Mouse (Mus musculus) lung, embryonic 16.5 days (tissue): Measurements from ENCODE around the gene Ankrd34a. TPM values are rescaled to one million over a fixed set of nuclear protein-coding genes. Genes with fewer than 3 reads are reported as not detected.
A peak's percentile ranks its signal among the peaks of the same experiment; 100 is the strongest.

Experiments used
- ATAC-seq: fragments of 200-750 bp; cut with Nextera tagmentation; 2 replicates; pipeline ENCODE4 v1.8.0; 2017; ENCODE audit warnings: low read depth, mild to moderate bottlenecking, moderate library complexity
- H3K27ac ChIP-seq: fragments of 300-500 bp; sonication (generic); 2 replicates; pipeline ENCODE4 v1.5.1; 2014; ENCODE audit warnings: mild to moderate bottlenecking, control low read depth, low read length
- H3K27me3 ChIP-seq: fragments of 300-500 bp; sonication (generic); 2 replicates; pipeline ENCODE4 v1.6.1; 2014; ENCODE audit warnings: low read depth, low read length, mixed read lengths; ENCODE audit not compliant: control insufficient read depth, insufficient read depth
- H3K36me3 ChIP-seq: fragments of 300-500 bp; sonication (generic); 2 replicates; pipeline ENCODE4 v1.6.1; 2014; ENCODE audit warnings: low read length; ENCODE audit not compliant: control insufficient read depth, insufficient read depth
- H3K4me1 ChIP-seq: fragments of 300-500 bp; sonication (generic); replicated peaks from 2 replicates; pipeline ENCODE4 v1.6.1; 2014; ENCODE audit warnings: low read length, mixed read lengths; ENCODE audit not compliant: control insufficient read depth, insufficient read depth
- H3K4me2 ChIP-seq: fragments of 300-500 bp; sonication (generic); 2 replicates; pipeline ENCODE4 v1.6.1; 2014; ENCODE audit warnings: low read depth, low read length, control low read depth
- H3K4me3 ChIP-seq: fragments of 300-500 bp; sonication (generic); 2 replicates; pipeline ENCODE4 v1.5.1; 2014; ENCODE audit warnings: mild to moderate bottlenecking, low read length, control low read depth
- H3K9ac ChIP-seq: fragments of 300-500 bp; sonication (generic); 2 replicates; pipeline ENCODE4 v1.6.1; 2014; ENCODE audit warnings: low read length, control low read depth
- H3K9me3 ChIP-seq: fragments of 300-500 bp; sonication (generic); 2 replicates; pipeline ENCODE4 v1.6.1; 2016; ENCODE audit warnings: low read length; ENCODE audit not compliant: control insufficient read depth
- WGBS: fragments of 180-500 bp; shearing (Covaris S2); extraction: QIAGEN DNeasy Blood & Tissue Kit; methylation state at CpG from one replicate; pipeline ENCODE4 v1.1.7; 2014; 5-methylcytosine and 5-hydroxymethylcytosine counted together
- polyA plus RNA-seq: library from polyadenylated mRNA; unstranded; fragments of >200 nt; fragmentation: Nextera tagmentation; extraction: Ambion mirVana; gene quantifications from 2 replicates; pipeline ENCODE4 v1.2.1, GENCODE M21; 2015

The Ankrd34a gene
- polyA plus RNA-seq, 1 experiment from 2014 or later = 1.6 TPM

- peaks cover 14% of the 10 kb centered on the region for H3K4me1 ChIP-seq
Observed at GRCm38 (mm10) chr3:96569506-96569905, 26.9 kb upstream of the Ankrd34a start.

DNA sequence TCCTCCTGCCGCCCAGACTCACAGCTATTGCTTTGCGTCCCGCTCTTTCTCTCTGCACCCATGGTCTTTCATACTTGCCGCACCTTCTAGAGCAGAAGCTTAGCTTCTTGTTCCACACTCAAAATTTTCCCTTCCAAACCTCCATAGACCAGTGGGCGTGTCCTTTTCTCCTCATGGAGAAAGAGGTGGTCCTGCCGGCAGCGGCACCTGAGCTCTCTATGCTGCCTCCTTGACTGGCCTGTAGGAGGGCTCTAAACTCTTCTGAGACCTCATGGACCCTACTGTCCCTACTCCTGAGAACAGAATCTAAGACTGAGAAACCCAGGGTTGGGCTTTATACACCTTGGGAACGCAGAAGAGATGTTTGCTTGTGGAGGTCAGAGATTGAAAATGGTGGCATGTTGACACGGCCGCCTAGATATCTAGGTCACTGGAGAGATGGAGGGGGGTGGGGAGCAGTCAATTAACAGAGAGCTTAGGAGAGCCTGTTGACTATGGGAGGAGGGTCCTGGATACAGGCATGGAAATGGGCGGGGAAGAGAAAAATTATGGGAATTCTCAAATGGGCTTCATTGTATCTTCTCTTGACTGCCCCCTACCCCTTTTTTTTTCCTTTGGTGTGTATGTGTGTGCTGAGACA lies 26.4 kb upstream of the Ankrd34a start:
- 0 out of 2 replicates have a peak overlapping the region, but pooled peaks have one; percentile 5 for H3K27ac ChIP-seq
- 82% methylated on average over 11 of the region's 11 CpGs for WGBS
- no peak overlapping the region for H3K9ac ChIP-seq
- H3K27me3 ChIP-seq = no peaks in the 10 kb centered on the region
- no peak overlapping the region for H3K4me3 ChIP-seq
- no peaks in the 10 kb centered on the region for H3K9me3 ChIP-seq
- ATAC-seq = no peak
- no peak overlapping the region for H3K4me2 ChIP-seq
- peaks cover 11% of the 10 kb centered on the region for H3K4me1 ChIP-seq
- no peaks in the 10 kb centered on the region for H3K36me3 ChIP-seq

More at GRCm38 (mm10) chr3:96569506-96569905, 26.9 kb upstream of the Ankrd34a start:
- WGBS = 91% methylated on average over 13 of the region's 13 CpGs
- no peak overlapping the region for H3K9ac ChIP-seq
- peak overlapping the region; percentile 43; the same call in 1 of the 2 replicates for H3K27ac ChIP-seq
- no peak overlapping the region for H3K4me3 ChIP-seq
- no peaks in the 10 kb centered on the region for H3K36me3 ChIP-seq
- ATAC-seq = no peak
- no peaks in the 10 kb centered on the region for H3K9me3 ChIP-seq
- no peak overlapping the region for H3K4me2 ChIP-seq
- H3K27me3 ChIP-seq = no peaks in the 10 kb centered on the region

GRCm38 (mm10) chr3:96570643-96571042 lies 25.8 kb upstream of the Ankrd34a start:
- Histone ChIP-seq H3K4me2 (no peak overlapping the region), H3K9me3 (no peaks in the 10 kb centered on the region), H3K36me3 (no peaks in the 10 kb centered on the region), H3K4me3 (no peak overlapping the region), H3K27me3 (no peaks in the 10 kb centered on the region), H3K4me1 (peaks cover 11% of the 10 kb centered on the region), H3K27ac (0 out of 2 replicates have a peak overlapping the region, but pooled peaks have one; percentile 5), H3K9ac (no peak overlapping the region)
- ATAC-seq = no peak
- 56% methylated on average over 7 of the region's 7 CpGs for WGBS

GRCm38 (mm10) chr3:96571336-96571735 lies 25.1 kb upstream of the Ankrd34a start:
- Histone ChIP-seq H3K4me1 (peaks cover 12% of the 10 kb centered on the region), H3K9ac (no peak overlapping the region), H3K4me3 (no peak overlapping the region), H3K9me3 (no peaks in the 10 kb centered on the region), H3K4me2 (no peak overlapping the region), H3K27ac (no peak overlapping the region; the same call in 1 of the 2 replicates), H3K36me3 (no peaks in the 10 kb centered on the region), H3K27me3 (no peaks in the 10 kb centered on the region)
- 61% methylated on average over 2 of the region's 2 CpGs for WGBS
- no peak for ATAC-seq

GRCm38 (mm10) chr3:96571896-96572698 lies 24.3 kb upstream of the Ankrd34a start:
- H3K27ac ChIP-seq = peak overlapping the region; percentile 71
- H3K36me3 ChIP-seq = no peaks in the 10 kb centered on the region
- H3K27me3 ChIP-seq = no peaks in the 10 kb centered on the region
- H3K4me1 ChIP-seq = peaks cover 18% of the 10 kb centered on the region
- no peak overlapping the region for H3K4me2 ChIP-seq
- ATAC-seq = no peak
- no peak overlapping the region for H3K4me3 ChIP-seq
- H3K9ac ChIP-seq = no peak overlapping the region
- no peaks in the 10 kb centered on the region for H3K9me3 ChIP-seq
- whole genome bisulfite sequencing = 70% methylated on average over 16 of the region's 16 CpGs

GRCm38 (mm10) chr3:96573611-96574511 lies 22.6 kb upstream of the Ankrd34a start:
- WGBS = 67% methylated on average over 18 of the region's 19 CpGs
- no peak overlapping the region for H3K4me2 ChIP-seq
- H3K9ac ChIP-seq = no peak overlapping the region
- H3K9me3 ChIP-seq = no peaks in the 10 kb centered on the region
- no peaks in the 10 kb centered on the region for H3K27me3 ChIP-seq
- no peaks in the 10 kb centered on the region for H3K36me3 ChIP-seq
- H3K4me1 ChIP-seq = peaks cover 25% of the 10 kb centered on the region
- no peak for ATAC-seq
- H3K27ac ChIP-seq = no peak overlapping the region
- H3K4me3 ChIP-seq = no peak overlapping the region

GRCm38 (mm10) chr3:96575272-96575984 lies 21.0 kb upstream of the Ankrd34a start:
- H3K27me3 ChIP-seq = no peaks in the 10 kb centered on the region
- H3K36me3 ChIP-seq = no peaks in the 10 kb centered on the region
- H3K27ac ChIP-seq = peak overlapping the region; percentile 97
- peaks cover 25% of the 10 kb centered on the region for H3K4me1 ChIP-seq
- H3K4me2 ChIP-seq = no peak overlapping the region; the same call in 1 of the 2 replicates
- H3K4me3 ChIP-seq = no peak overlapping the region
- no peak overlapping the region for H3K9ac ChIP-seq
- 89% methylated on average over 8 of the region's 8 CpGs for WGBS
- ATAC-seq = no peak
- H3K9me3 ChIP-seq = no peaks in the 10 kb centered on the region

GRCm38 (mm10) chr3:96576005-96576658 lies 20.3 kb upstream of the Ankrd34a start:
- no peaks in the 10 kb centered on the region for H3K36me3 ChIP-seq
- 31% methylated on average over 14 of the region's 14 CpGs for WGBS
- H3K9ac ChIP-seq = peak overlapping the region; percentile 47
- no peaks in the 10 kb centered on the region for H3K9me3 ChIP-seq
- peak overlapping the region; percentile 18; the same call in 1 of the 2 replicates for H3K4me3 ChIP-seq
- H3K4me2 ChIP-seq = peak overlapping the region; percentile 53
- H3K27ac ChIP-seq = peak overlapping the region; percentile 97
- ATAC-seq = peak; percentile 69
- peaks cover 26% of the 10 kb centered on the region for H3K4me1 ChIP-seq
- no peaks in the 10 kb centered on the region for H3K27me3 ChIP-seq
